Mouse (Mus musculus): ENCODE results near the gene Lrif1.

DNA sequence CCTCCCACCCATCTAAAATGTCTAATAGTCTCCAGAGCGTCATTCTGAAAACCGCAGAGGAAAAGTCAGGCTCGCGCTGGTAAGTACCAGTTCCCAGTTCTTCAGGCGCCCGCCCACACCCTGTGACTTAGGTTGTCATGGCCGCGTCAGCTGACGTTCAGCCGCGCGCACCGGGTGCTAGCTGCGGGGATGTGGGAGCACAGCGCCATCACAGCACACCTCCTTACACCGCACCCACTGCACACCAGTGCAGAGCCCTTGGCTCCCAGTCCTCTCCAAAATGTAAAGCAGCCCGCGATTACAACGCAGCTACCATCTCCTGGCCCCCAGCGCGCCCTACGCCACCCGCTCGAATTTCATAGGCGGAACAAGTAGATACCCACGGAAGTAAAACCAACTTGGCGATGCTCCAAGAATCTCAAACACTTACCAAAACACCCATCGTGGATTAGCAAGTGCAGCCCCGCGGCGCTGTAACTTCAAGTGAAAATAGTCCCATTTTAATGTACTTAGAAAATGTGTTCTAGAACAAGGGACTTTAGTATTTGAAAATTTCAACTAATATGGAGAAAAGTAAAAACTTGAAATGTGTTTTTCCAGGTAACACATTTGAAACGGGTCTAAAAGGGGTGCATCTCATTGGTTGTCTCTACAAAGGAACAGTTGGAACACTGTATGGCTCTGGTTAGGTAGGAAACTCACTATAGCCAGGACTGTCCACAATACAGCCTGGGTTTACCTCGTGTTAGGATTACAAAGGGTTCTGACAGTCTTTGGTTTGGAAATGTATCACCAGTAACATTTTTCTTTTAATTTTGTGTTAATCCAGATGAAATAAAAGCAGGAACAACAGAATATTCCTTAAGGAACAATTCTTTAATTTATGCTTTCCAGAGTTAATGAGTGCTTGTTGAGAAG is 37.5 kb downstream of the Lrif1 start:
- TF ChIP-seq CTCF (IDR thresholded peaks at IDR 0.05; ENCODE audit: low read depth, low read length): no peak
- no peak for TF ChIP-seq POLR2A (IDR thresholded peaks at IDR 0.05; ENCODE audit: extremely low read depth, insufficient read depth, low read length)

All from liver, adult 2 months (tissue).